Mouse (Mus musculus) hindbrain, embryonic 12.5 days (tissue): ENCODE results near the gene Ess2. TPM values are rescaled to one million over a fixed set of nuclear protein-coding genes. Genes with fewer than 3 reads are reported as not detected.

Source experiments
- ATAC-seq: fragments of 200-750 bp; cut with Nextera tagmentation; 2 replicates; pipeline ENCODE4 v1.8.0; 2017; ENCODE audit warnings: moderate TSS enrichment; ENCODE audit not compliant: low FRiP score
- H3K27ac ChIP-seq: fragments of 300-500 bp; sonication (generic); 2 replicates; pipeline ENCODE4 v1.5.1; 2016; ENCODE audit warnings: mild to moderate bottlenecking
- H3K27me3 ChIP-seq: fragments of 300-500 bp; sonication (generic); 2 replicates; pipeline ENCODE4 v1.6.1; 2016; ENCODE audit warnings: mild to moderate bottlenecking
- H3K36me3 ChIP-seq: fragments of 300-500 bp; sonication (generic); 2 replicates; pipeline ENCODE4 v1.6.1; 2016; ENCODE audit warnings: mild to moderate bottlenecking
- H3K4me1 ChIP-seq: fragments of 300-500 bp; sonication (generic); 2 replicates; pipeline ENCODE4 v1.6.1; 2016
- H3K4me2 ChIP-seq: fragments of 300-500 bp; sonication (generic); replicated peaks from 2 replicates; pipeline ENCODE4 v1.6.1; 2016; ENCODE audit warnings: mild to moderate bottlenecking
- H3K4me3 ChIP-seq: fragments of 300-500 bp; sonication (generic); 2 replicates; pipeline ENCODE4 v1.5.1; 2016; ENCODE audit warnings: mild to moderate bottlenecking
- H3K9ac ChIP-seq: fragments of 300-500 bp; sonication (generic); 2 replicates; pipeline ENCODE4 v1.6.1; 2016; ENCODE audit warnings: mild to moderate bottlenecking, moderate library complexity
- H3K9me3 ChIP-seq: fragments of 300-500 bp; sonication (generic); replicated peaks from 2 replicates; pipeline ENCODE4 v1.6.1; 2016; ENCODE audit warnings: mild to moderate bottlenecking
- WGBS: fragments of 180-500 bp; shearing (Covaris S2); methylation state at CpG from one replicate; pipeline ENCODE4 v1.1.7; 2016; 5-methylcytosine and 5-hydroxymethylcytosine counted together
- polyA plus RNA-seq: library from polyadenylated mRNA; unstranded; fragments of >200 nt; fragmentation: Nextera tagmentation; extraction: Ambion mirVana; gene quantifications from 2 replicates; pipeline ENCODE4 v1.2.1, GENCODE M21; 2016

The Ess2 gene
- polyA plus RNA-seq, 1 experiment from 2014 or later: 51.1 TPM

- H3K27me3 ChIP-seq: peaks cover 17% of the 10 kb centered on the region
- no peak overlapping the region for H3K4me2 ChIP-seq
- H3K9me3 ChIP-seq: no peaks in the 10 kb centered on the region
- 73% methylated on average over 9 of the region's 9 CpGs for WGBS
- no peaks in the 10 kb centered on the region for H3K36me3 ChIP-seq
- H3K27ac ChIP-seq: no peak overlapping the region
- no peak overlapping the region for H3K4me3 ChIP-seq
- no peak overlapping the region for H3K9ac ChIP-seq
- ATAC-seq: no peak
- H3K4me1 ChIP-seq: peaks cover 2% of the 10 kb centered on the region
Observed at GRCm38 (mm10) chr16:17933594-17934444, 22.7 kb upstream of the Ess2 start.

GRCm38 (mm10) chr16:17931906-17932460 lies 20.8 kb upstream of the Ess2 start:
- 71% methylated on average over 5 of the region's 5 CpGs for WGBS

GRCm38 (mm10) chr16:17929631-17930030 lies 18.5 kb upstream of the Ess2 start:
- H3K36me3 ChIP-seq: peaks cover 14% of the 10 kb centered on the region
- 0 out of 2 replicates have a peak, but pooled peaks cover 3% of the 10 kb centered on the region for H3K27me3 ChIP-seq
- H3K4me3 ChIP-seq: no peak overlapping the region
- peaks cover 13% of the 10 kb centered on the region for H3K4me1 ChIP-seq
- H3K9ac ChIP-seq: no peak overlapping the region
- H3K9me3 ChIP-seq: no peaks in the 10 kb centered on the region
- H3K27ac ChIP-seq: no peak overlapping the region
- WGBS: 70% methylated on average over 2 of the region's 2 CpGs
- no peak for ATAC-seq
- no peak overlapping the region for H3K4me2 ChIP-seq

More at GRCm38 (mm10) chr16:17931906-17932460, 20.8 kb upstream of the Ess2 start:
- H3K36me3 ChIP-seq: no peaks in the 10 kb centered on the region
- H3K4me1 ChIP-seq: peaks cover 8% of the 10 kb centered on the region
- H3K9ac ChIP-seq: no peak overlapping the region
- ATAC-seq: no peak
- no peak overlapping the region for H3K27ac ChIP-seq
- H3K9me3 ChIP-seq: no peaks in the 10 kb centered on the region
- H3K4me3 ChIP-seq: no peak overlapping the region
- H3K27me3 ChIP-seq: peaks cover 16% of the 10 kb centered on the region
- H3K4me2 ChIP-seq: no peak overlapping the region

- no peak overlapping the region for H3K4me3 ChIP-seq
Observed at GRCm38 (mm10) chr16:17929211-17929610, 18.1 kb upstream of the Ess2 start.

GRCm38 (mm10) chr16:17928627-17929104 lies 17.5 kb upstream of the Ess2 start:
- peak overlapping the region; percentile 89 for H3K27ac ChIP-seq
- peaks cover 14% of the 10 kb centered on the region for H3K36me3 ChIP-seq
- H3K9me3 ChIP-seq: no peaks in the 10 kb centered on the region

More at GRCm38 (mm10) chr16:17929211-17929610, 18.1 kb upstream of the Ess2 start:
- peak overlapping the region; percentile 89 for H3K27ac ChIP-seq
- H3K9me3 ChIP-seq: no peaks in the 10 kb centered on the region
- 0 out of 2 replicates have a peak, but pooled peaks cover 3% of the 10 kb centered on the region for H3K27me3 ChIP-seq
- 4% methylated on average over 2 of the region's 2 CpGs for WGBS
- ATAC-seq: 0 out of 2 replicates have a peak, but pooled peaks have one; percentile 3
- peak overlapping the region; percentile 92; the same call in 1 of the 2 replicates for H3K4me2 ChIP-seq
- peaks cover 13% of the 10 kb centered on the region for H3K4me1 ChIP-seq
- peaks cover 14% of the 10 kb centered on the region for H3K36me3 ChIP-seq
- H3K9ac ChIP-seq: no peak overlapping the region

GRCm38 (mm10) chr16:17928087-17928580 lies 17.0 kb upstream of the Ess2 start, which contains the start of gene Slc25a1:
Gene Slc25a1 (minus strand): TSS chr16:17928219.
- Histone ChIP-seq H3K36me3 (peaks cover 14% of the 10 kb centered on the region), H3K4me2 (peak within 1 kb of the TSS; percentile 92), H3K27ac (peak within 1 kb of the TSS; percentile 89), H3K4me1 (peaks cover 13% of the 10 kb centered on the region), H3K27me3 (no peaks in the 10 kb centered on the region), H3K9ac (peak within 1 kb of the TSS; percentile 90), H3K4me3 (peak within 1 kb of the TSS; percentile 90), H3K9me3 (no peaks in the 10 kb centered on the region)
- under 1% methylated on average over 41 of the region's 47 CpGs for WGBS
- peak; percentile 80 for ATAC-seq

More at GRCm38 (mm10) chr16:17928627-17929104, 17.5 kb upstream of the Ess2 start:
- 0 out of 2 replicates have a peak, but pooled peaks cover 3% of the 10 kb centered on the region for H3K27me3 ChIP-seq
- peak overlapping the region; percentile 90 for H3K4me3 ChIP-seq
- ATAC-seq: peak; percentile 51
- H3K4me1 ChIP-seq: peaks cover 13% of the 10 kb centered on the region
- peak overlapping the region; percentile 92 for H3K4me2 ChIP-seq
- peak overlapping the region; percentile 90 for H3K9ac ChIP-seq
- WGBS: under 1% methylated on average over 9 of the region's 9 CpGs

- peak; percentile 47 for ATAC-seq
- peak overlapping the region; percentile 90 for H3K9ac ChIP-seq
- peak overlapping the region; percentile 89 for H3K27ac ChIP-seq
- under 1% methylated on average over 72 of the region's 72 CpGs for WGBS
- H3K4me3 ChIP-seq: peak overlapping the region; percentile 90
- H3K4me2 ChIP-seq: peak overlapping the region; percentile 92
- no peaks in the 10 kb centered on the region for H3K9me3 ChIP-seq
- H3K27me3 ChIP-seq: no peaks in the 10 kb centered on the region
- H3K4me1 ChIP-seq: peaks cover 17% of the 10 kb centered on the region
- H3K36me3 ChIP-seq: peaks cover 14% of the 10 kb centered on the region
Observed at GRCm38 (mm10) chr16:17927351-17928082, 16.4 kb upstream of the Ess2 start.

- peaks cover 14% of the 10 kb centered on the region for H3K36me3 ChIP-seq
- WGBS: 1% methylated on average over 14 of the region's 14 CpGs
- H3K4me2 ChIP-seq: peak overlapping the region; percentile 98
- no peaks in the 10 kb centered on the region for H3K9me3 ChIP-seq
- peaks cover 27% of the 10 kb centered on the region for H3K27me3 ChIP-seq
- ATAC-seq: peak; percentile 29
- peak overlapping the region; percentile 77 for H3K27ac ChIP-seq
- peak overlapping the region; percentile 92 for H3K9ac ChIP-seq
- H3K4me1 ChIP-seq: peaks cover 26% of the 10 kb centered on the region
- peak overlapping the region; percentile 77 for H3K4me3 ChIP-seq
Observed at GRCm38 (mm10) chr16:17922163-17922538, 11.0 kb upstream of the Ess2 start.

GRCm38 (mm10) chr16:17921325-17922162 lies 10.4 kb upstream of the Ess2 start:
- H3K27me3 ChIP-seq: peaks cover 33% of the 10 kb centered on the region
- peak overlapping the region; percentile 77 for H3K4me3 ChIP-seq
- peak overlapping the region; percentile 98 for H3K4me2 ChIP-seq
- H3K27ac ChIP-seq: peak overlapping the region; percentile 77
- no peaks in the 10 kb centered on the region for H3K9me3 ChIP-seq
- 3% methylated on average over 45 of the region's 47 CpGs for WGBS
- H3K36me3 ChIP-seq: peaks cover 14% of the 10 kb centered on the region
- peak overlapping the region; percentile 92 for H3K9ac ChIP-seq
- peaks cover 20% of the 10 kb centered on the region for H3K4me1 ChIP-seq
- peak; percentile 94 for ATAC-seq

GRCm38 (mm10) chr16:17920586-17920985 lies 9.4 kb upstream of the Ess2 start:
- Histone ChIP-seq H3K27ac (no peak overlapping the region), H3K27me3 (peaks cover 42% of the 10 kb centered on the region), H3K36me3 (peaks cover 10% of the 10 kb centered on the region), H3K9ac (0 out of 2 replicates have a peak overlapping the region, but pooled peaks have one; percentile 14), H3K4me3 (no peak overlapping the region), H3K9me3 (no peaks in the 10 kb centered on the region), H3K4me2 (peak overlapping the region; percentile 98; the same call in 1 of the 2 replicates), H3K4me1 (peaks cover 20% of the 10 kb centered on the region)
- WGBS: 10% methylated on average over 20 of the region's 20 CpGs
- ATAC-seq: no peak
